In the genomic region with DNA sequence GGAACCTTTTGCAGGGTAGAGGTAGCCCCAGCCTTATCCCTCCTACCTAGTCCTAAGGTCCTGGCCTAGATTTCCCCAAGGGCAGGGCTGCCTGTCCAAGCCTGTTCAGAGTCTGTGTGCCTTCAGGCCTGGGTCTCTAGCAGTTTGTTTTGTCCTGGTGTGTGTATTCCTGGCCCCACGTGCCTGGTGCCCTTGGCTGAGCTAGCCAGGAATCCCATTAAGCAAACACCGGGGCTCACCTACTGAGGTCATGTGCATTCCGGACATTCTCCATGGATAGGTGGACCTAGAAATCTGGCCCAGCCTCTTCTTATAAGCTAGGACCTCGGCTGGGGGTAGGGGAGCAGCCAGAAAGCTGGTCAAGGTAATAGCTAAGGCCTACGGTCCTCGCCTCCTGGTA, we compare ENCODE assay signal across 9 mouse cellular contexts. TPM values are rescaled to one million over a fixed set of nuclear protein-coding genes. Genes with fewer than 3 reads are reported as not detected.
DNase-seq lines count a peak whose midpoint lies in the region; ATAC-seq and TF ChIP-seq lines count a peak whose summit lies in the region.
"Had no signal": no experiment of that assay in that cellular context is flagged by ENCODE, and none has a peak within 500 bp of the region (broad histone marks: within the 10 kb centered on the region; RNA-seq: fewer than 3 reads in every experiment).

No protein-coding gene starts in this region.

- peak overlapping the region; percentile 57 for H3K4me3 ChIP-seq in intestine, postnatal 0 days (ENCODE audit: low read depth, low read length)
- H3K4me3 ChIP-seq in liver, adult 2 months (ENCODE audit: insufficient read depth, low read depth, low read length): no peak overlapping the region

- ATAC-seq in intestine, postnatal 0 days: no peak; the same call in 1 of the 2 replicates
- ATAC-seq: hindbrain, postnatal 0 days had no signal

- H3K79me2 ChIP-seq in liver, adult 2 months (ENCODE audit: control insufficient read depth, insufficient read depth, low read length): peaks cover 5% of the 10 kb centered on the region; the same call in 1 of the 2 replicates

- H3K27ac ChIP-seq in intestine, postnatal 0 days (ENCODE audit: low read depth, low read length): peak overlapping the region; percentile 98
- peak overlapping the region; percentile 96 for H3K27ac ChIP-seq in liver, adult 2 months (replicated peaks; ENCODE audit: insufficient read depth, low read depth, low read length)
- H3K27ac ChIP-seq: hindbrain, postnatal 0 days had no signal

- H3K36me3 ChIP-seq in intestine, postnatal 0 days (ENCODE audit: control insufficient read depth, insufficient read depth): peaks cover 18% of the 10 kb centered on the region; the same call in 1 of the 2 replicates
- H3K36me3 ChIP-seq in liver, adult 2 months (ENCODE audit: control insufficient read depth, insufficient read depth, low read length): no peaks in the 10 kb centered on the region

- 0 out of 2 replicates have a peak, but pooled peaks have one; percentile 24 for TF ChIP-seq POLR2A in liver, adult 2 months (IDR thresholded peaks at IDR 0.05; ENCODE audit: extremely low read depth, insufficient read depth, low read length)

- no peak for TF ChIP-seq CTCF in intestine, postnatal 0 days (IDR thresholded peaks at IDR 0.05; ENCODE audit: low read depth)
- TF ChIP-seq CTCF in liver, adult 2 months (IDR thresholded peaks at IDR 0.05; ENCODE audit: low read depth, low read length): no peak

- H3K27me3 ChIP-seq in intestine, postnatal 0 days (replicated peaks; ENCODE audit: control insufficient read depth, insufficient read depth, low read length): no peaks in the 10 kb centered on the region
- no peaks in the 10 kb centered on the region for H3K27me3 ChIP-seq in liver, adult 2 months (ENCODE audit: control insufficient read depth, insufficient read depth, low read length)

- peak overlapping the region; percentile 62 for H3K9ac ChIP-seq in intestine, postnatal 0 days (ENCODE audit: low read depth, low read length)
- H3K9ac ChIP-seq in liver, adult 2 months (ENCODE audit: low read depth, low read length): peak overlapping the region; percentile 77

- H3K9me3 ChIP-seq in intestine, postnatal 0 days (ENCODE audit: control insufficient read depth): no peaks in the 10 kb centered on the region

- DNase-seq in ZHBTc4 (ENCODE audit: low read depth, low spot score): peak; percentile 79
- DNase-seq in liver, adult 2 months (ENCODE audit: extremely low read depth, low read depth, low spot score): peak; percentile 97
- DNase-seq in lung, postnatal 25 days (ENCODE audit: low spot score): peak; percentile 83
- DNase-seq in left cerebral cortex, adult 18-20 months (ENCODE audit: low spot score in 2 of 2): no peak
- no peak for DNase-seq in right cerebral cortex, adult 2 months (ENCODE audit: low spot score in 2 of 2)
- no peak for DNase-seq in left cerebral cortex, adult 11 months (ENCODE audit: low spot score)

- peaks cover 19% of the 10 kb centered on the region; the same call in 1 of the 2 replicates for H3K4me1 ChIP-seq in intestine, postnatal 0 days (replicated peaks; ENCODE audit: control insufficient read depth, insufficient read depth, low read length)
- peaks cover 34% of the 10 kb centered on the region for H3K4me1 ChIP-seq in liver, adult 2 months (ENCODE audit: control insufficient read depth, insufficient read depth, low read length)

- peak overlapping the region; percentile 73 for H3K4me2 ChIP-seq in intestine, postnatal 0 days (replicated peaks; ENCODE audit: low read depth)

- WGBS in intestine, postnatal 0 days: 48% methylated on average over 6 of the region's 6 CpGs
- WGBS in liver, adult 2 months: 17% methylated on average over 6 of the region's 6 CpGs

RNA-seq across cellular contexts. Expression of a gene that starts 1.8 kb away (rescaled TPM):
- polyA plus RNA-seq in intestine, postnatal 0 days (2015; fragmentation: Nextera tagmentation; extraction: Ambion mirVana): 234 and 248 TPM in 2 replicates
- total RNA-seq in liver, adult 2 months (2014; rRNA removed): 17.4 and 38.5 TPM in 2 replicates
- 80.9 and 117 TPM in 2 replicates for polyA plus RNA-seq in liver, adult 2 months (2012; rRNA removed)
- 1 to 10 TPM; 3.5 to 6.3 TPM for total RNA-seq in left cerebral cortex, adult 18-20 months (2021)

RNA-seq across cellular contexts. Expression of a gene that starts 12.9 kb away (rescaled TPM):
- 21.8 and 23.3 TPM in 2 replicates for polyA plus RNA-seq in intestine, postnatal 0 days (2015; fragmentation: Nextera tagmentation; extraction: Ambion mirVana)
- total RNA-seq in liver, adult 2 months (2014; rRNA removed): 8.9 and 10.3 TPM in 2 replicates
- 14.3 and 20.9 TPM in 2 replicates for polyA plus RNA-seq in liver, adult 2 months (2012; rRNA removed)
- 10 to 100 TPM; 24.6 to 34.6 TPM for total RNA-seq in left cerebral cortex, adult 18-20 months (2021)

RNA-seq across cellular contexts. Expression of a gene that starts 13.0 kb away (rescaled TPM):
- 52.8 and 55.7 TPM in 2 replicates for polyA plus RNA-seq in intestine, postnatal 0 days (2015; fragmentation: Nextera tagmentation; extraction: Ambion mirVana)
- 3.1 and 5.8 TPM in 2 replicates for total RNA-seq in liver, adult 2 months (2014; rRNA removed)
- 6.9 and 7.8 TPM in 2 replicates for polyA plus RNA-seq in liver, adult 2 months (2012; rRNA removed)
- 10 to 100 TPM; 62.8 to 70.5 TPM for total RNA-seq in left cerebral cortex, adult 18-20 months (2021)

RNA-seq across cellular contexts. Expression of a gene that starts 48.7 kb away (rescaled TPM):
- 0.33 and 0.38 TPM in 2 replicates for polyA plus RNA-seq in intestine, postnatal 0 days (2015; fragmentation: Nextera tagmentation; extraction: Ambion mirVana)
- total RNA-seq in liver, adult 2 months (2014; rRNA removed): not detected in 2 replicates
- polyA plus RNA-seq in liver, adult 2 months (2012; rRNA removed): not detected in 2 replicates
- under 1 TPM; 0.33 to 0.66 TPM for total RNA-seq in left cerebral cortex, adult 18-20 months (2021)
- total RNA-seq: heart, adult 8-10 months had no signal

RNA-seq across cellular contexts. Expression of a gene that starts 51.5 kb away (rescaled TPM):
- polyA plus RNA-seq in intestine, postnatal 0 days (2015; fragmentation: Nextera tagmentation; extraction: Ambion mirVana): 706 and 711 TPM in 2 replicates
- total RNA-seq in liver, adult 2 months (2014; rRNA removed): 160 and 195 TPM in 2 replicates
- 125 and 166 TPM in 2 replicates for polyA plus RNA-seq in liver, adult 2 months (2012; rRNA removed)
- 100 to 1,000 TPM in 1 of 2 experiments, 10 to 100 TPM in 1; 96.6 to 104 TPM for total RNA-seq in left cerebral cortex, adult 18-20 months (2021)

Comparison
In these comparisons a context has a peak if more than half of its experiments do, and no peak if none do; other contexts are left out.
1. DNase-seq: peak in ZHBTc4 (single experiment), liver, adult 2 months (single experiment) and lung, postnatal 25 days (single experiment); none in left cerebral cortex, adult 18-20 months (0 of 2), right cerebral cortex, adult 2 months (0 of 2) and left cerebral cortex, adult 11 months (single experiment).